Mouse (Mus musculus): Measurements from ENCODE around the gene Ssr1.

Gene Ssr1

GRCm38 (mm10) chr13:37979506-37979905 lies 14.5 kb downstream of the Ssr1 start:
- no peak for DNase-seq

DNA sequence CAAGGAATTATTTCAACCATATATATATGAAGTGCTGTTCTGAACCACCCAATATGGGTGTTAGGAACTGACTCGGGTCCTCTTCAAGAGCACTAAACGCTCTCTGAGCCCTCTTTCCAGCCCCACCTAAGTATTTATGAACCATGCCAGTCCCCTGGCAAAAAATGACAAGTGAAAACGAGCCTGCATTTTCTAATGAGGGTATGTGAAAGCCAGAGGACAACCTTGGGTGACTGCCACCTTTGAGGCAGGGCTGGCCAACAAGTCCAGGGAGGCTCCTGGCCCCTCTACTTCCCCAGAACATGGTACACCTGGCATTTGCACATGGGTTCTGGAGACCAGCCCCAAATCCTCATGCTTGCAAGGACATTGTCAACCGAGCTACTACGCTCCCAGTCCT lies 19.3 kb downstream of the Ssr1 start:
- DNase-seq, result no peak

DNA sequence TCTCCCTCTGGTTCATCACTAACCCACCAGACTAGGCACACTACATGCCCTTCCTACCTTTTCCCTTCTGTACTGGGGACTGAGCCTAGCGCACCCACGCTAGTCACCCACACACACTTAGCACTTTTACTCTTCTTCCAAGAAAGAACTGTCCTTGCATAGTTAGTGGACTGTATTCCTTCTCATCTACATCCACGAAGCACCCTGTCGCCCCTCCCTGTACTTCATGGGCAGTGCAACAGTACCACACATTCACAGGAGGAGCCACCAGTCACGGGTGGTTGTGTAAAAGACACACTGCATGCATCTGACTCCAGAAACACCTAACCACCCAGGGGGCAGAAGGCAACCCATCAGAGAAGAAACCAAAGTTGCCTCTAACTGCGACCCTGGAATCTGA lies 20.0 kb downstream of the Ssr1 start:
- no peak for DNase-seq

- DNase-seq, result no peak
Observed at GRCm38 (mm10) chr13:37970887-37971530, 23.0 kb downstream of the Ssr1 start.

- DNase-seq, result no peak
Observed at GRCm38 (mm10) chr13:37969988-37970387, 24.0 kb downstream of the Ssr1 start.

GRCm38 (mm10) chr13:37969337-37969736 lies 24.7 kb downstream of the Ssr1 start:
- peak; percentile 86 for DNase-seq

- DNase-seq, result no peak
Observed at GRCm38 (mm10) chr13:37967565-37967964, 26.5 kb downstream of the Ssr1 start.

GRCm38 (mm10) chr13:37967052-37967437 lies 27.0 kb downstream of the Ssr1 start:
- DNase-seq, result no peak

DNA sequence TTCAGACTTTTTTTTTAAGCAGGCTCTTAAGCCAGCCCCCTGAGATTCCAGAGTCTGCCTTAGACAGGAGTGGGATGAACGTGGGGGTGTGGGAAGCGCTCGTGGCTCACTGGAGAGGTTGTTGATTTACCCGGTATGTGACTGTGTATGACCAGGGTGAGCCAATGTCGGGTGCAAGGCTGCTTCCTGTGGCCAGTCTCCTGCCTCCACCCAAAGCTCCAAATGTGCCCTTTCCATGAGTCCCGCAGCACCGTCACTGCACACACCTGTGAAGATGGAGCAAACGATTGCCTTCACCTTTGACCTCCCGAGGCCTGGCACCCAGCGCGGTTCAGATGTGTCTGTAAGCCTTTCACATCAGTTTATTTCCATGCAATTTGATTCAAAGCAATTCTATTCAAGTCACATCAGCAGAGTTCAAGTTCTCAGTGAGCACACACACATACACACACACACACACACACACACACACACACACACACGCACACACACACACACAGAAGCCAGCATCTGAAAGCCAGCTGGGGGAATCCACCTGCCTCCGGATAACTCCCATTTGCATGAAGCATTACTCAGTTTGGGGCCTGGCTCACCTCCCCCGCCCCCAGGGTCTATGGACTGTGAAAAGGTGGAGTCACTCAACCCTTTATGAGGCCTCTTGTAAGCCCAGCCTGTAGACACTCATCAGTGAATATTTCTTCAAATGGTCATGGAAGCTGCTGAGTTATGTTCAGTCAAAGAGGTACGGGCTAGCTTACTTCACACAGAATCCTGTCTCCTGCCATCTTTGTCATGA lies 27.6 kb downstream of the Ssr1 start:
- DNase-seq, result no peak

DNA sequence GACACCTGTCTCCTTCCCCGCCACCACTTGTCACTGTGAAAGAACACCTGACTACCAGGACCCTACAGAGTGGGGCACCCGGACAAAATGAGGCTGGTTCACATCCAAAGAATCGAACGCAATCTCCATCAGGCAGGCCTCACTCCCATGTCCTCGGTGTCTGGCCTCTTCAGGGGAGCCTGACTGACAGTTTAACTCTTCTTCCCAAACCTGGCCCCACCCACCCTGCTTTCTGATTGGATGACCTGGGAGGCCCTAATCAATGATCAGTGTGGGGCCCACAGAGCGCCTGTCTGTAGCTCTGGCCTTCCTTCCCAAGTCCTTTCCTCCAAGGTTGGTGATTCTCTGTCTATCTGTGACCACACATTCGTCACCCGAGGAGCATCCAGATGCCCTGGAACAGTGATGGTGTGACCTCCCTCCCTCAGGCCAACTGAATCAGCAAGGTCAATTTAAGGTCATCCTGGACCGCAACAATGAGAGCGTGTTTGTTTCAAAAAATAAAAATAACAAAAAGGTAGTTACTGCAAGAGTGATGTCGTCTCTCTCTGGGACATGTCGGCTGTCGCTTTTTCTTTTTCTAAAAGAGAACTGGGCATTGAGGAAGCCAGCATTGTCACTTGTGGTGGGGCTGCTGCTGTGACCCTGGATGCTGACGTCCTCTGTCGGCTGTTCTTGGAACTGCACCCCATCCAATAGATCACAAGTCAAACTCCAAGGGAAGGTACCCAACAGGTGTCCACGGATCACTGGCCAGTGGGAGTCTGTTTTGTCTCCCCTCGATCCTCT lies 28.7 kb downstream of the Ssr1 start:
- DNase-seq, result peak; percentile 93

- peak; percentile 44 for DNase-seq
Observed at GRCm38 (mm10) chr13:37964128-37965087, 29.6 kb downstream of the Ssr1 start.

GRCm38 (mm10) chr13:37963354-37964007 lies 30.5 kb downstream of the Ssr1 start:
- DNase-seq, result peak; percentile 86

DNA sequence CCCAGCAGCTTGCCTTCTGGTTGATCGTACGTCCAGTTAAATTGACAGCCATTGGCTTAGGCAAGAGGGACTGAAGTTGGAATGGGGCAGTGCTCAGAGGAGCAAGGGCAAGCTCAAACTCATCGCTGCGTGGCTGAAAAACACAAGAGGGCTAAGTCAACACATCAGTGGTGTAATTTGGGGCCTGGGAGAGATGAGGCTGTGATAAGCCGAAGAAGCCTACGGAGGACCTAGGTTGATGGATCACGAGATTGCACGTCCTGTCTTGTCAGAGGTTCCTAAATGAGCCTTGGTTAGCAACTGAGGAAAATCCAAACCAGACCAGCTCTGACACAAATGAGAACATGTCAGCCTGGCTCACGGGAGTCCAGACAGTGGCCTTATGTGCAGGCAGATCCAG lies 31.5 kb downstream of the Ssr1 start:
- DNase-seq, result no peak

- DNase-seq, result no peak
Observed at GRCm38 (mm10) chr13:37959936-37960335, 34.1 kb downstream of the Ssr1 start.

- DNase-seq, result no peak
Observed at GRCm38 (mm10) chr13:37959239-37959907, 34.6 kb downstream of the Ssr1 start.

DNA sequence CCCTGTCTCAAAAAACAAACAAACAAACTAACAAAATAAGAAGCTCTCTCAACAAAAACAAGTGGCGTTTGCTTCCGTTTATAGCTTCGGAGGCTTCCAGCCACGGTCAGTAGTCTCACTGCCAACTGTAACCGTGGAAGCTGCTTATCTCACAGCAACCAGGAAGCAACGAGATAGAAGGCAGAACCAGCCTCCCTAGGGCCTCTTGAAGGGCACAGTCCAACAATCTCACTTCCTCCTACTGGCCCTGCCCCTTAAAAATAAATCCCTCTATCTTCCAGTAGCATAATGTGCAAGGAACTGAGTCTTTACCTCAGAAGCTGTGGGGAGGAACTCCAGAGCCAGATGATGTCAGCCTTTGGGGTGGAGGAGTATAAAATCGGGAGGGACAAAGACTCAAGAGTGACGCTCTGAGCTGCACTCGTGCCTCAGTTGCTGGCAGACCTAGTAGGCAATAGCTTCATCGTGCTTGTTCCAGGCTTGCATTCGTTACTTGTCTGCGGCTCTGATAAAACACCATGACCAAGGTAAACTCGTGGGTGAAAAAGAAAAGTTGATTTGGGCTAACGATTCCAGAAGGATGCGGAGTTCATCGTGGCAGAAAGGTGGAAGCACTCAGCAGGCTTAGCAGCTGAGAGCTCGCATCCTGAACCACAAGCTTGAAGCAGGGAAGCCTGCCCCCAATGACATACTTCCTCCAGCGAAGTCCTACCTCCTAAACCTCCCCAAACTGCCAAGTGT lies 35.3 kb downstream of the Ssr1 start:
- peak; percentile 46 for DNase-seq

DNA sequence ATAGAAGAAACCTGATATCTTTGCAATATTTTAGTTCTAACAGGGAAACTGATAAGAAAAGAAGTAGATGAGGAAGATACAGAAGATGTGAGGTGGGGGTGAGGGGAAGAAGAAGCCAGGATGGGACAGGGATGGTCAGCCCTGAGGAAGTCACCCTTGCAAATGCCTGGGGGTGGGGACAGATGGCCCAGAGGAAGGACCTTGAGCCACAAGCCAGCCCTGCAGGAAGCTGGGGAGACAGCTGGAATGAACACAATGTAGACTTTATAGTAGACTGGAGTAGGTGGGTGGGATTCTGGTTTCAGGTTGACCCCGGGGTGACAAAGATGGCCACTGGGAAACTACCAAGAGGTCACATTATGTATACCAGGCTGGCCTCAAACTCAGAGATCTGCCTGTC lies 39.7 kb downstream of the Ssr1 start:
- DNase-seq, result no peak

DNA sequence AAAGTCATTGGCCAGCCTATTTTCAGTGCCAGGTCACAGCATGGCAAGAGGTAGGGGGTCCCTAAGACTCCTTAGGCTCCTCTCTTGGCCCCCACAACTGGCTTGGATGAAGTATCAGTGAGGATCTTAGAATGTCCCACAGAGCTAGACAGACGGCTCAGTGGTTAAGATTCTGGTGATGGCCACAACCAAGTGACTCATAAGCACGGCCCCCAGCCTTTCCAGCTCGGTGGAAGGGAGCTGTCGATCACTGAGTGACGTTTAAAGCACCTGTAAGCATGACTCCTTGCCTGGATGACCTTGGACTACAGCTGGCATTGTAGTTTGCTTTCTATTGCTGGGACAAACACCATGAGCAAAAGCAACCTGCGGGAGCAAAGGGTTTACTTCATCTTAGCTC lies 41.0 kb downstream of the Ssr1 start:
- DNase-seq, result no peak

GRCm38 (mm10) chr13:37946734-37947133 lies 47.3 kb downstream of the Ssr1 start:
- DNase-seq, result peak; percentile 88

DNA sequence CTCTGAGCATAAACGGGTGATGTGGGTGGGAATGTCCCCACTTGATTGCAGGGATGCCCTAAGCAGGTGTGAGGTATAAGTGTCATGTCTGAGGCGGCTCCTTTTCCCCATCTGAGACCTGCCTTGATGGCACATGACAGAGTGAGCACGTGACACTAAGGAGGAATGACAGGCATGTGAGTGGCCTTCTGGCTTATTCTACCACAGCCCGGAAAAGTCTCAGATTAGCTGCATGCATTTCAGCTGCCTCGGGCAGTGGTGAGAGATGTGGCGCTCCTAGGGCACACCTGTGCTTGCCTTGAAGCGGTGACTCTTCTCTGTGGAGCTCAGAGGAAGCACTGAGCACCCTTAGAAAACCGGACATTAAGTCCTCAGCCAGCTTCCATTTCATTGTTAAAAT lies 48.6 kb downstream of the Ssr1 start:
- DNase-seq, result no peak

DNA sequence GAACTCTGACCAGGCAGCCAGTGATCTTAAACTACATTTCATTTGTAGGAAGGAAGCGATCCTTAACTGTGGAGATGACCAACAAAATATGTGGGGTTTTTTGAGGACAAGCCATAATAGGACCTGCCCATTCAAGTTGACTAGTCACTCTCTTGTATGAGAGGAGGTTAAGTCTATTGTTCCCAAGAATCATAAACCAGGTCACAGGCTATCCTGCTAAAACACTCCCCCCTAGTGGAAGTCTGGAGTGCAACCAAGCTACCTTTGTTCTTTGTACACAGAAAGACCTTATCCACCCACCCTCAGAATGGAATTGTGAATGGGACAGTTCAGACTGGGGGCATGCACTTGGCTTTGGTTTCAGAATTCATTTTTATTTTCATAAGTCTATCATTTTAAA lies 49.7 kb downstream of the Ssr1 start:
- DNase-seq, result no peak
